Mouse (Mus musculus) mouse embryonic stem cell (cell line): ENCODE data around the gene Gm10570.

Experiments
- in situ Hi-C, 2 experiments: fragments of 300-500 bp; cut with MboI; formaldehyde crosslinking; loops; 1 replicate in 1 of 2; 3 replicates in 1 of 2; pipeline ENCODE4 v1.14.3; 2019 to 2020; ENCODE audit warnings: low sequenced_read_pairs in 2 of 2, low pct_unique_long_range_greater_than_20kb in 1 of 2, mixed read lengths in 1 of 2; ENCODE audit not compliant: unreplicated experiment in 1 of 2

The Gm10570 gene

GRCm38 (mm10) chr4:130275823-130276105 lies 32.7 kb downstream of the Gm10570 start:
- in situ Hi-C loops: no loop called here

GRCm38 (mm10) chr4:130275016-130275822 lies 33.3 kb downstream of the Gm10570 start:
- in situ Hi-C loops: no loop called here

- in situ Hi-C loops: no loop called here
Measured at GRCm38 (mm10) chr4:130274346-130275015, 34.0 kb downstream of the Gm10570 start.

GRCm38 (mm10) chr4:130273698-130274345 lies 34.7 kb downstream of the Gm10570 start:
- in situ Hi-C loops: no loop called here

- in situ Hi-C loops: no loop called here
Measured at GRCm38 (mm10) chr4:130270611-130271347, 37.7 kb downstream of the Gm10570 start.

GRCm38 (mm10) chr4:130270089-130270488 lies 38.4 kb downstream of the Gm10570 start:
- in situ Hi-C loops: no loop called here

GRCm38 (mm10) chr4:130268736-130269135 lies 39.7 kb downstream of the Gm10570 start:
- in situ Hi-C loops: no loop called here

GRCm38 (mm10) chr4:130267069-130267468 lies 41.4 kb downstream of the Gm10570 start:
- in situ Hi-C loops: no loop called here

GRCm38 (mm10) chr4:130266601-130267000 lies 41.9 kb downstream of the Gm10570 start:
- in situ Hi-C loops: no loop called here

- in situ Hi-C loops: no loop called here
Measured at GRCm38 (mm10) chr4:130264698-130265349, 43.6 kb downstream of the Gm10570 start.

GRCm38 (mm10) chr4:130264131-130264530 lies 44.3 kb downstream of the Gm10570 start:
- in situ Hi-C loops: no loop called here

GRCm38 (mm10) chr4:130260406-130260805 lies 48.1 kb downstream of the Gm10570 start:
- in situ Hi-C loops: no loop called here
